Mouse (Mus musculus) hindbrain, embryonic 16.5 days (tissue): ENCODE results near the gene Prnp. TPM values are rescaled to one million over a fixed set of nuclear protein-coding genes. Genes with fewer than 3 reads are reported as not detected.

Experiments
- polyA plus RNA-seq: library from polyadenylated mRNA; unstranded; fragments of >200 nt; fragmentation: Nextera tagmentation; extraction: Ambion mirVana; gene quantifications from 2 replicates; pipeline ENCODE4 v1.2.1, GENCODE M21; 2015

The Prnp gene
- polyA plus RNA-seq, 1 experiment from 2014 or later: 168 TPM

Other genes with a start within 250 kb of the Prnp start
- gene Erv3, start 50.2 kb upstream of the Prnp start, polyA plus RNA-seq: not detected in 2 replicates
- gene Prn, start within 50 bp of the Prnp start, polyA plus RNA-seq: 0.26 TPM in 1 of 2 replicates, not detected in the other
- gene Prnd, start 40.9 kb downstream of the Prnp start, polyA plus RNA-seq: 8.1 and 12.7 TPM in 2 replicates
- 25.2 and 34.2 TPM in 2 replicates for gene Rassf2, start 120.3 kb downstream of the Prnp start, polyA plus RNA-seq
- gene Slc23a2, start 235.2 kb downstream of the Prnp start, polyA plus RNA-seq: 40.8 and 44.5 TPM in 2 replicates